ENCODE assay signal across 17 mouse cellular contexts in genomic region chr17:31360582-31360981, GRCm38 (mm10). TPM values are rescaled to one million over a fixed set of nuclear protein-coding genes. Genes with fewer than 3 reads are reported as not detected.
DNase-seq lines count a peak whose midpoint lies in the region; ATAC-seq and TF ChIP-seq lines count a peak whose summit lies in the region.
"Had no signal": no experiment of that assay in that cellular context is flagged by ENCODE, and none has a peak within 500 bp of the region (broad histone marks: within the 10 kb centered on the region; RNA-seq: fewer than 3 reads in every experiment).

No protein-coding gene starts in this region.

- 58% methylated on average over 13 of the region's 13 CpGs for WGBS in forebrain, embryonic 16.5 days
- 70% methylated on average over 13 of the region's 13 CpGs for WGBS in forebrain, embryonic 13.5 days

- peak; percentile 63 for ATAC-seq in forebrain, embryonic 16.5 days
- ATAC-seq in forebrain, embryonic 13.5 days = no peak

- H3K4me3 ChIP-seq in forebrain, embryonic 16.5 days (replicated peaks; ENCODE audit: low read length) = no peak overlapping the region
- no peak overlapping the region for H3K4me3 ChIP-seq in forebrain, embryonic 13.5 days
- H3K4me3 ChIP-seq: heart, embryonic 10.5 days had no signal

- no peak for TF ChIP-seq CTCF in brain, embryonic 14.5 days (IDR thresholded peaks at IDR 0.05; ENCODE audit: borderline replicate concordance, extremely low read depth, insufficient read depth, insufficient read length)

- no peak overlapping the region for H3K27ac ChIP-seq in forebrain, embryonic 16.5 days (ENCODE audit: low read length)
- H3K27ac ChIP-seq in forebrain, embryonic 13.5 days = no peak overlapping the region
- H3K27ac ChIP-seq: heart, embryonic 10.5 days had no signal

- H3K4me2 ChIP-seq in forebrain, embryonic 16.5 days (ENCODE audit: low read length) = no peak overlapping the region; the same call in 1 of the 2 replicates
- no peak overlapping the region for H3K4me2 ChIP-seq in forebrain, embryonic 13.5 days

- DNase-seq in left cerebral cortex, postnatal 10 days (ENCODE audit: extremely low spot score in 1 of 2, low spot score in 2 of 2) = peak; percentile 32 to 44
- no peak for DNase-seq in left cerebral cortex, adult 8-10 months (ENCODE audit: low spot score in 2 of 2)
- DNase-seq in right cerebral cortex, postnatal 4 days = peak; percentile 60
- no peak for DNase-seq in right cerebral cortex, adult 2 months (ENCODE audit: low spot score in 2 of 2)
- peak; percentile 82 for DNase-seq in brain, embryonic 14.5 days (ENCODE audit: low read depth)
- DNase-seq in adrenal gland, adult (ENCODE audit: inconsistent age in 2 of 2, low spot score in 1 of 2) = no peak
- DNase-seq: adrenal gland, postnatal 36 days; kidney, adult 2 months; kidney, postnatal 10 days; liver; lung, postnatal 14 days; right cerebral cortex, adult 18-20 months; thymus, postnatal 4 days had no signal

- no peaks in the 10 kb centered on the region for H3K9me3 ChIP-seq in forebrain, embryonic 16.5 days (ENCODE audit: control insufficient read depth, low read length)
- H3K9me3 ChIP-seq in forebrain, embryonic 13.5 days (replicated peaks) = no peaks in the 10 kb centered on the region
- H3K9me3 ChIP-seq: heart, embryonic 10.5 days had no signal

- no peaks in the 10 kb centered on the region for H3K36me3 ChIP-seq in forebrain, embryonic 16.5 days (ENCODE audit: control insufficient read depth, insufficient read depth)
- H3K36me3 ChIP-seq in forebrain, embryonic 13.5 days (ENCODE audit: poor library complexity, severe bottlenecking) = no peaks in the 10 kb centered on the region
- H3K36me3 ChIP-seq: heart, embryonic 10.5 days had no signal

- H3K27me3 ChIP-seq in forebrain, embryonic 16.5 days (replicated peaks; ENCODE audit: control insufficient read depth, insufficient read depth, low read length) = no peaks in the 10 kb centered on the region
- no peaks in the 10 kb centered on the region for H3K27me3 ChIP-seq in forebrain, embryonic 13.5 days

- H3K4me1 ChIP-seq in forebrain, embryonic 16.5 days (replicated peaks; ENCODE audit: control insufficient read depth, insufficient read depth, low read length) = peaks cover 25% of the 10 kb centered on the region
- H3K4me1 ChIP-seq in forebrain, embryonic 13.5 days = peaks cover 10% of the 10 kb centered on the region

- no peak for TF ChIP-seq POLR2A in brain, embryonic 14.5 days (IDR thresholded peaks at IDR 0.05; ENCODE audit: borderline replicate concordance, extremely low read depth, insufficient read depth, insufficient read length, poor library complexity, severe bottlenecking)

- intact Hi-C loops in left cerebral cortex, postnatal 10 days (cut with DNase I) = no loop called here

- no peak overlapping the region for H3K9ac ChIP-seq in forebrain, embryonic 16.5 days (replicated peaks; ENCODE audit: low read depth, low read length)
- no peak overlapping the region for H3K9ac ChIP-seq in forebrain, embryonic 13.5 days

RNA-seq across cellular contexts. Expression of gene Pde9a, which starts 25.4 kb away (rescaled TPM):
- 55.6 and 62.2 TPM in 2 replicates for polyA plus RNA-seq in forebrain, embryonic 16.5 days (2015; fragmentation: Nextera tagmentation; extraction: Ambion mirVana)
- polyA plus RNA-seq in forebrain, embryonic 13.5 days (2015; fragmentation: Nextera tagmentation; extraction: Ambion mirVana) = 46.4 and 52.3 TPM in 2 replicates
- total RNA-seq in left cerebral cortex, postnatal 10 days (2021) = 10 to 100 TPM; 32.8 to 41.4 TPM
- 10 to 100 TPM; 20.1 to 29.5 (median 22.2) TPM for total RNA-seq in left cerebral cortex, adult 8-10 months (2022)
- 60.9 and 112 TPM in 2 replicates for polyA plus RNA-seq in brain, embryonic 14.5 days (2012; rRNA removed)
- total RNA-seq: MEL had no signal

Comparison
In these comparisons a context has a peak if more than half of its experiments do, and no peak if none do; other contexts are left out.
1. DNase-seq: peak in left cerebral cortex, postnatal 10 days (2 of 2), right cerebral cortex, postnatal 4 days (single experiment) and brain, embryonic 14.5 days (single experiment); none in left cerebral cortex, adult 8-10 months (0 of 2), right cerebral cortex, adult 2 months (0 of 2) and adrenal gland, adult (0 of 2).